Mouse (Mus musculus): ENCODE data around the gene Gcm2.

The Gcm2 gene

DNA sequence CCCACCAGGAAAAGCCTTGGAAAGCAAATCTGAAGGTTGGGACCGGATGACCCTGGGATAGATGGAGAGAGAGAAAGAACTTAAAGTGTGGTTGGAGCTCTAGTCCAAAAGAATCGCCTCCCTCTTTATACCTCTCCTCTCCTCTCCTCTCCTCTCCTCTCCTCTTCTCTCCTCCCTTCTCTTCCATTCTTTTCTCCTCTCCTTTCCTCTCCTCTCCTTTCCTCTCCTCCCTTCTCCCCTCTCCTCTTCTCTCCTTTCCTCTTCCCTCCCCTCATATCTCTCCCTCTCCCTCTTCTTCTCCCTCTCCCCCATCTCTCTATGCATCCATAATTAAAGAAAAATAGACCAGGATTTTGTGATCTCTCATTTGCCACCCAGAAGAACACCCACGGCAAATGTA lies at the start of gene Gcm2:
Gcm2 (minus strand) TSS at position 101 of the 400 bp plus-strand sequence.
- DNase-seq (ENCODE audit: low spot score), result no peak

DNA sequence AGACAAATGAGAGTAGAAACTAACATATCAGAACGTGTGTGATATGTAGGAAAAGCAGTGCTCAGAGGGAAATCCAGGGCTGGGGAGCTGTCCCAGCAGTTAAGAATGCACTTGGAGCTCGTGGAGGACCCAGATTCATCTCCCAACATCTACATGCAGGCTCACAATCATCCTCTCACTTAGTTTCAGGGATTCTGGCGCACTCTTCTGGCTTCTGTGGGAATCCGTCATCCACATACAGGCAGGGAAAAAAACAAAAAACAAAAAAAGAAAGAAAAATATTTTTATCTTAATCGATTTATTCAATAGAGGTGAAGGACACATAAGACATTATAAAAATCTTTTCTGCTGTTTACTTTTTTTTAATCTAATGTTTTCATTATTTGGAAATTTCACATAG lies 47.6 kb upstream of the Gcm2 start:
- no peak for DNase-seq (ENCODE audit: low spot score)

DNA sequence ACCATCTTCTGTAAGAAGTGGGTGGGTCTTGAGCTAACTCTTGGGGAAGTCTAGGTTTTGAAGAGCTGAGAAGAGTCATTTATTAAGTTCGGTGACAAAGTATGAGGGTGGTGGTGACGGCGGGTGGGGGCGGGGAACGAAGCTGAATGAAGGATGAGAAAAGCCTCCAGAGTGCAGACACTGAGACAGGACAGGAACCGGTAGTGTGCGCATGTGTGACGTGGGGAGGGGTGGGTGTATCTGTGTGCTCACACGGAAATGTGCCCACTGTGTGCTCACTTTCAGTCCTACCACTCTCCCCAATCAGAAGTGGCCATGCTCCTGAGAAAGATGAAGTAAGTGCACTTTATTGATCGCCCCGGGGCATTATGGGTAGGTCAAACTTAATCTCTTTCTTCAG lies 42.3 kb upstream of the Gcm2 start:
- no peak for DNase-seq (ENCODE audit: low spot score)

DNA sequence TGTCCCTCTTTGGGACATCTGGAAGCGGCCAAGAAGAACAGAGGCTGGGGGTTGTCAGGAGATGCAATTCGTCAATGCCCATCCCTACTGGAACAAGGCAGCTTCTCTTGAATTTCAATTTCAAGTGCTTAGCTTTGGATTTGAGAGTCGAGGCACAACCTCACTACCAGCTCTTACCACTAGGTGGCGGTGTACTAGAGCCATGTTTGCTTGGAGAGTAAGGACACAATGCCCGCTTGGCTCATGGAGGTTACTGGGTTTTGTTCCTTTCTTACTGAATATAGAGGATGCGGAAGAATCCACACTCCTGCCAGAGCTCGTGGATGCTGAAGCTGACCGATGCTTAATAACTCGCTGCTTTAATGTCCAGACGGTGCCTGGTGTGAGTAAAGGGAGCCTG lies 35.4 kb upstream of the Gcm2 start:
- DNase-seq (ENCODE audit: low spot score), result peak; percentile 16

DNA sequence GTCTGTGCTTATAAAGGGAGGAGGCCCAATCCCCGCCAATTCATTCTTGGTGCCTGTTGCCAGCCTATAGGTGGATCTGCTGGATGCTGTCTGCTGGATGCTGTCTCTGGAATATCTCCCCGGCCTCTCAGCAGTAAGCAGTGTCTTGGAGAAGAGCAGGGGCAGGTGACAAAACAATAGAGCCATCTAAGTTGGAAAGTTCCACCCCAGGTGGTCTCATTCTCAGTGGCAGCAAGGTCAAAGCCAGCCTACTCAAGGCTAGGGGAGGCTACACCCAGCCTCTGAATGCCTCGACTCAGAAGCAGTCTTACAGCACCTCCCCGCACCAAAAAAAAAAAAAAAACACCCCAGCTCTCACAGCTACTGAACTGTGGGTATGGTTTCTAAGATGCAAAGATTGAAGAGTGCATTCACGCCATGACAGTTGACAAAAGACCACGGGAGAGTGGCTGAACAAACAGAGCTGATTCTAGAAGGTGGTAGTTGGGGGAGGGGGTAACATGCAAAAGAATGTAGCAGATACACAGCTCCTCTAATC lies 34.7 kb upstream of the Gcm2 start:
- DNase-seq (ENCODE audit: low spot score), result no peak

GRCm38 (mm10) chr13:41134901-41135300 lies 24.1 kb upstream of the Gcm2 start:
- peak; percentile 28 for DNase-seq (ENCODE audit: low spot score)

- DNase-seq (ENCODE audit: low spot score), result no peak
These were observed 18.2 kb upstream of the Gcm2 start for GRCm38 (mm10) chr13:41129061-41129460.

- DNase-seq (ENCODE audit: low spot score), result no peak
These were observed 17.5 kb upstream of the Gcm2 start for GRCm38 (mm10) chr13:41128326-41128725.

DNA sequence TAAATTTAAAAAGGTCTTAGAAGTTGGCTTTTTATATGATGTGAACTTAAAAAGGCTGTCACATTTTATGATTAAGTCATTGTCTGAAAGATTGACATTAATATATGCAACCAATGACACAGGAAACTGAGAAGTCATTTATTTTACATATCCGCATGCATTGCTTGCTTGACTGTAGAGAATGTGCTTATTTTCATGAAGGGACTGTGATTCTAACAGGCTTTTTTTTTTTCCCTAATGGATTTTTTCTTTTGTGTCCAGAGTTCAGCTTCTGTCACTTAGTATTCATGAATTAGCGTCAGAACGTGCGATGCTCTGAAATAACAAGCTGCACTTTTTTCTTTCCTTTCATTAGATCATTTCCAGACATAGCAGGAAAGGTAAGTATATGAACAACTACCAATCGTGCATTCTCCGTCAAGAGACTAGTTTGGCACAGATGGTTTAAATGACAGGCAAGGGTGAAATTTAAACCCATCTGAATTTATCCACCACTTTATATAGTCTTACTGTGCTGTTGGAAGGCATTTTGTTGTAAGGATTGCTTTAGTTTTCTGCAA lies 12.9 kb upstream of the Gcm2 start:
- DNase-seq (ENCODE audit: low spot score), result no peak

- no peak for DNase-seq (ENCODE audit: low spot score)
These were observed 8.5 kb upstream of the Gcm2 start for GRCm38 (mm10) chr13:41119152-41119945.

DNA sequence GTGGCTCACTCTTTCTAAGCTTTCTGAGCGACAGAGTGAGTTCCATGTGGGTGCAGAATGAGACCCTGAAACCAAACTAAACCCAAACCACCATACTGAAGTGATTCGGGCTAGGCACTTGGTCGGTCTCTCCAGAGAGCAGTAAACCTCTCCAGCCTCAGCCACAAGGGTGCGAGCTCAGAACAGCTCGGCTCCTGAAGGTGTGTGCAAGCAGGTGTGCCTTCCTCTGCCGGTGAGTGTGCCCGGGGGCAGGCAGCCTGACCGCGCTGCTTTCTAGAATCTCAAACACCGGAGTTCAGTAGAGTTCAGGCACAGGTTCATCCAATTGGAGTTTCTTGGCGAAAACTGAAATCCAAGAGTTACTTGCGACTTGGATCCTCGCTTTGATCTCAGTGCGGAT lies 3.1 kb upstream of the Gcm2 start, which contains the start of gene Sycp2l:
Sycp2l (plus strand) TSS at position 368 of the 400 bp plus-strand sequence.
- DNase-seq (ENCODE audit: low spot score), result no peak

- DNase-seq (ENCODE audit: low spot score), result no peak
These were observed 5.3 kb downstream of the Gcm2 start for GRCm38 (mm10) chr13:41105541-41105940.

GRCm38 (mm10) chr13:41103841-41104525 lies 6.9 kb downstream of the Gcm2 start:
- DNase-seq (ENCODE audit: low spot score), result no peak

GRCm38 (mm10) chr13:41100031-41100430 lies 10.8 kb downstream of the Gcm2 start:
- DNase-seq (ENCODE audit: low spot score), result no peak

GRCm38 (mm10) chr13:41098325-41098724 lies 12.5 kb downstream of the Gcm2 start:
- DNase-seq (ENCODE audit: low spot score), result no peak

GRCm38 (mm10) chr13:41097324-41098058 lies 13.3 kb downstream of the Gcm2 start:
- DNase-seq (ENCODE audit: low spot score), result no peak

DNA sequence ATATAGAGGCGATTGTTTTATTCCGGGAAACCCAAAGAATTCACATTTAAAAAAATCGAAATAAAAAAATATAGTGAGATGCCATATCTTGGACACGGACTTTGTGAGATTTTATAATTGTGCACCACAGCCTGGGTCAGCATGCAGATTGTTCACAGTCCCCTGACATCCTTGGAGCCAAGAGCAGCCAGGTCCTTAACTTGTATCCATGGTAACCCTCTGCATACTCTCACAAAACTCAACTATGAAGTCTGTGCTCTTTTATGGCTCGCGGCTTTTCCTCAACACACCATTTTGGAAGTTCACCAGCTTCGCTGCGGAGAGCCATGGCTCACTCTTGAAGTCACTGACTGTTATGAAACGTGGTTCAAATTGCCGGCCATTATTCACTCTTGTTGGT lies 16.7 kb downstream of the Gcm2 start:
- DNase-seq (ENCODE audit: low spot score), result no peak

DNA sequence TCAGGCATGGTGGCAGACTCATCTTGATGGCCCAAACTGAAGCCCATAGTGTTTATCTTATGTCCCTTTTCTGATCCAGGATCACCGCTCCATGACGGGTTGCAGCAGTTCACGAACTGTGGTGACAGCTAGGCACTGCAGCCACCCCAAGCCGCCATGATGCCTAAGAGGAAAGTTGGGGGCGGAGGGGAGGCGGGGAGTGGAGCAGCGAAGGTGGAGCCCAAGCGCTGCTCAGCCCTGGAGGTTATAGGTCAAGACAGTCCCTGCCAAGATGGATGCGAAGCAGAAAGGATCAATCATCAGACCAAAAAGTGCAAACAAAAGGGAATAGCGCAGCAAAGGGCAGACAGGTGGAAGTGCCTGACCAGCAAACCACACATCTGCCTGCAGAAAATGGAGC lies 19.6 kb downstream of the Gcm2 start:
- no peak for DNase-seq (ENCODE audit: low spot score)

- no peak for DNase-seq (ENCODE audit: low spot score)
These were observed 22.1 kb downstream of the Gcm2 start for GRCm38 (mm10) chr13:41088746-41089145.

DNA sequence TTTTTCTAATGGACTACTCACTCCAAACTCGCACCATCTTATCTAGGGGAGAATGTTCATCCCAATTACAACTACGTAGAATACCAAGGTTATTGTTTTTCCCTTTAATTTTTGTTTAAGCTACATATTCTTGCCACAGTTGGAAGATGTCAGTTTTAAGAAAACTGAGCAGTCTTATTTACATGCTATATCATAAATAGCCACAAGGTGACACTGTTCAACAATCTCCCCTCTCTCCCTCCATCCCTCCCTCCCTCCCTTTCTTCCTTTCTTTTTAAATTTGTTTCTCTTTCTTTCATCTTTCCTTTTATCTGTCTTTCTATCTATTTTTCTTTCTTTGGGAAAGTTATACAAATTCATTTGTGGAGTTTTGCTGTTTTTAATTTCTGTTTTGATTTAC lies 25.7 kb downstream of the Gcm2 start:
- no peak for DNase-seq (ENCODE audit: low spot score)

GRCm38 (mm10) chr13:41084521-41084920 lies 26.3 kb downstream of the Gcm2 start:
- DNase-seq (ENCODE audit: low spot score), result no peak

DNA sequence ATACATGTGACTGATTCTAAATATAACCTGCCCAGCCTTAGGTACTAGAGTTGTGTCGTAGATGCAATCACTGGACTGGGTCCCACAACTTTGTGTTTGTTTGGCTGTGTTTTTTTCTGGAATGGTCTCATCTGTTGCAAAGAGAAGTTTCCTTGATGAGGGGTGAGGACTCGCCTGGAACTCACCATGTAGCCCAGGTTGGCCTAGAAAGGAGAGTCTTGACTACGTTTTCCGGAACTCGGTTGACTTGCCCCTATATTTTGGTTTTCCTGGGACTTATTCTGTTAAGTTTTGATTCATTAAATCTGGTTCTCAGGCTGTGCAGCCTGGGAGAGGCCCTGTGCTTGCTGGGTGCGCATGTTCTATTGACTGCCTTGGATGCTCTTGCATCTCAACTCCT lies 30.1 kb downstream of the Gcm2 start:
- no peak for DNase-seq (ENCODE audit: low spot score)

All from MN1 (cell line).